In genomic region chr5:142451759-142452158, GRCm38 (mm10) we compare ENCODE assay signal across 11 mouse cellular contexts. TPM values are rescaled to one million over a fixed set of nuclear protein-coding genes. Genes with fewer than 3 reads are reported as not detected.
DNase-seq lines count a peak whose midpoint lies in the region; ATAC-seq lines count a peak whose summit lies in the region.
"Had no signal": no experiment of that assay in that cellular context is flagged by ENCODE, and none has a peak within 500 bp of the region (broad histone marks: within the 10 kb centered on the region; RNA-seq: fewer than 3 reads in every experiment).

No protein-coding gene starts in this region.

- WGBS in hindbrain, embryonic 10.5 days: 0% methylated on average over 1 of the region's 1 CpGs
- 7% methylated on average over 1 of the region's 1 CpGs for WGBS in hindbrain, embryonic 16.5 days
- WGBS in kidney, embryonic 14.5 days: 8% methylated on average over 1 of the region's 1 CpGs

- DNase-seq in hindbrain, embryonic 10.5 days (ENCODE audit: low spot score): peak; percentile 65
- peak; percentile 96 for DNase-seq in R1 (ENCODE audit: low read depth, low spot score)
- peak; percentile 78 for DNase-seq in mesoderm, embryonic 11.5 days (ENCODE audit: low read depth, low spot score)
- no peak for DNase-seq in cerebellum, postnatal 10 days
- DNase-seq in thymus, postnatal 4 days: no peak

- H3K4me1 ChIP-seq in hindbrain, embryonic 10.5 days (replicated peaks): peaks cover 43% of the 10 kb centered on the region
- peaks cover 5% of the 10 kb centered on the region for H3K4me1 ChIP-seq in hindbrain, embryonic 16.5 days (ENCODE audit: control insufficient read depth, insufficient read depth, low read depth, low read length)
- H3K4me1 ChIP-seq in kidney, embryonic 14.5 days (ENCODE audit: control insufficient read depth, insufficient read depth, low read length): 0 out of 2 replicates have a peak, but pooled peaks cover 3% of the 10 kb centered on the region

- H3K27me3 ChIP-seq in hindbrain, embryonic 10.5 days (ENCODE audit: insufficient read depth, poor library complexity, severe bottlenecking): no peaks in the 10 kb centered on the region
- no peaks in the 10 kb centered on the region for H3K27me3 ChIP-seq in hindbrain, embryonic 16.5 days (replicated peaks; ENCODE audit: control insufficient read depth, insufficient read depth, low read length)
- no peaks in the 10 kb centered on the region for H3K27me3 ChIP-seq in kidney, embryonic 14.5 days (ENCODE audit: control insufficient read depth, insufficient read depth, low read length)
- H3K27me3 ChIP-seq: embryonic facial prominence, embryonic 13.5 days; heart, embryonic 12.5 days had no signal

- peaks cover 82% of the 10 kb centered on the region for H3K36me3 ChIP-seq in hindbrain, embryonic 10.5 days
- H3K36me3 ChIP-seq in hindbrain, embryonic 16.5 days (ENCODE audit: control insufficient read depth, insufficient read depth, low read length): peaks cover 26% of the 10 kb centered on the region
- H3K36me3 ChIP-seq in kidney, embryonic 14.5 days (ENCODE audit: control insufficient read depth, insufficient read depth, low read length): peaks cover 61% of the 10 kb centered on the region

- H3K4me3 ChIP-seq in hindbrain, embryonic 10.5 days: no peak overlapping the region
- no peak overlapping the region for H3K4me3 ChIP-seq in hindbrain, embryonic 16.5 days (ENCODE audit: low read length)
- no peak overlapping the region for H3K4me3 ChIP-seq in kidney, embryonic 14.5 days (ENCODE audit: low read length)
- H3K4me3 ChIP-seq: embryonic facial prominence, embryonic 13.5 days; heart, embryonic 12.5 days; left cerebral cortex, adult 2 months had no signal

- no peak overlapping the region for H3K4me2 ChIP-seq in hindbrain, embryonic 16.5 days (ENCODE audit: low read length)
- no peak overlapping the region for H3K4me2 ChIP-seq in kidney, embryonic 14.5 days (replicated peaks; ENCODE audit: low read depth, low read length)
- H3K4me2 ChIP-seq: embryonic facial prominence, embryonic 13.5 days; heart, embryonic 12.5 days had no signal

- no peaks in the 10 kb centered on the region for H3K9me3 ChIP-seq in hindbrain, embryonic 10.5 days
- no peaks in the 10 kb centered on the region for H3K9me3 ChIP-seq in hindbrain, embryonic 16.5 days (ENCODE audit: control insufficient read depth, low read length)
- H3K9me3 ChIP-seq in kidney, embryonic 14.5 days (ENCODE audit: control insufficient read depth, low read length): no peaks in the 10 kb centered on the region
- H3K9me3 ChIP-seq: embryonic facial prominence, embryonic 13.5 days; heart, embryonic 12.5 days had no signal

- H3K9ac ChIP-seq in hindbrain, embryonic 16.5 days (ENCODE audit: low read depth, low read length): no peak overlapping the region
- no peak overlapping the region for H3K9ac ChIP-seq in kidney, embryonic 14.5 days (ENCODE audit: low read depth, low read length)
- H3K9ac ChIP-seq: embryonic facial prominence, embryonic 13.5 days; heart, embryonic 12.5 days had no signal

- ATAC-seq in hindbrain, embryonic 16.5 days: no peak
- ATAC-seq in kidney, embryonic 14.5 days (ENCODE audit: low FRiP score, low TSS enrichment): peak; percentile 34; the same call in 1 of the 2 replicates
- ATAC-seq in CD4-positive, CD25-positive, alpha-beta regulatory T cell, adult 4 months: no peak

- peak overlapping the region; percentile 65 for H3K27ac ChIP-seq in hindbrain, embryonic 10.5 days
- no peak overlapping the region for H3K27ac ChIP-seq in hindbrain, embryonic 16.5 days (ENCODE audit: low read depth, low read length)
- H3K27ac ChIP-seq in kidney, embryonic 14.5 days (ENCODE audit: low read depth, low read length): no peak overlapping the region
- H3K27ac ChIP-seq: left cerebral cortex, adult 2 months had no signal

RNA-seq across cellular contexts. Expression of gene Ap5z1, which starts 12.0 kb away (rescaled TPM):
- 13.5 and 16.9 TPM in 2 replicates for polyA plus RNA-seq in hindbrain, embryonic 10.5 days (2016; fragmentation: Nextera tagmentation; extraction: Ambion mirVana)
- polyA plus RNA-seq in hindbrain, embryonic 16.5 days (2015; fragmentation: Nextera tagmentation; extraction: Ambion mirVana): 12.3 and 13.7 TPM in 2 replicates
- 7.2 and 10.1 TPM in 2 replicates for polyA plus RNA-seq in kidney, embryonic 14.5 days (2014; fragmentation: Nextera tagmentation; extraction: Ambion mirVana)
- polyA plus RNA-seq in CD4-positive, CD25-positive, alpha-beta regulatory T cell, adult 4 months (2017; shearing (Covaris generic)): 10 to 100 TPM; 19.5 to 28.9 TPM

RNA-seq across cellular contexts. Expression of gene Foxk1, which starts 50.5 kb away (rescaled TPM):
- polyA plus RNA-seq in hindbrain, embryonic 10.5 days (2016; fragmentation: Nextera tagmentation; extraction: Ambion mirVana): 5.2 and 5.5 TPM in 2 replicates
- 3.1 and 5.1 TPM in 2 replicates for polyA plus RNA-seq in hindbrain, embryonic 16.5 days (2015; fragmentation: Nextera tagmentation; extraction: Ambion mirVana)
- 4.4 and 6.5 TPM in 2 replicates for polyA plus RNA-seq in kidney, embryonic 14.5 days (2014; fragmentation: Nextera tagmentation; extraction: Ambion mirVana)
- polyA plus RNA-seq in CD4-positive, CD25-positive, alpha-beta regulatory T cell, adult 4 months (2017; shearing (Covaris generic)): 10 to 100 TPM in 1 of 2 experiments, 1 to 10 TPM in 1; 8.2 to 13.2 TPM

Comparison
In these comparisons a context has a peak if more than half of its experiments do, and no peak if none do; other contexts are left out.
1. DNase-seq: peak in hindbrain, embryonic 10.5 days (single experiment), R1 (single experiment) and mesoderm, embryonic 11.5 days (single experiment); none in cerebellum, postnatal 10 days (0 of 2) and thymus, postnatal 4 days (single experiment).